Mouse (Mus musculus) MEL (cell line): Measurements from ENCODE around the gene Ssx2ip. TPM values are rescaled to one million over a fixed set of nuclear protein-coding genes. Genes with fewer than 3 reads are reported as not detected.

ENCODE experiments used
- DNase-seq: peaks from one replicate; pipeline ENCODE4 v3.0.0; 2011; ENCODE audit warnings: low read depth, low spot score
- H3K27ac ChIP-seq: 2 replicates; pipeline ENCODE4 v1.5.1; 2012; ENCODE audit warnings: low read depth, mild to moderate bottlenecking, control low read depth, low read length, moderate library complexity; ENCODE audit not compliant: control insufficient read depth
- H3K27me3 ChIP-seq, 2 experiments: fragments of 150-350 bp in 1 of 2; sonication (generic) in 1 of 2; 2 replicates each; pipeline ENCODE4 v1.6.1; 2012; ENCODE audit warnings: low read length in 2 of 2, mild to moderate bottlenecking in 2 of 2, improper control_type of control experiment in 1 of 2, moderate library complexity in 1 of 2; ENCODE audit not compliant: insufficient read depth in 2 of 2, control insufficient read depth in 1 of 2
- H3K36me3 ChIP-seq, 2 experiments: 2 replicates each; pipeline ENCODE4 v1.6.1; 2012 to 2014; ENCODE audit warnings: low read length in 2 of 2, improper control_type of control experiment in 1 of 2, inconsistent platforms in 1 of 2, mild to moderate bottlenecking in 1 of 2; ENCODE audit not compliant: insufficient read depth in 2 of 2, control insufficient read depth in 1 of 2
- H3K4me1 ChIP-seq, 2 experiments: fragments of 150-350 bp in 1 of 2; sonication (generic) in 1 of 2; 2 replicates each; pipeline ENCODE4 v1.6.1; 2012; ENCODE audit warnings: low read length in 2 of 2, improper control_type of control experiment in 1 of 2, mild to moderate bottlenecking in 1 of 2; ENCODE audit not compliant: insufficient read depth in 2 of 2, control insufficient read depth in 1 of 2
- H3K4me3 ChIP-seq, 2 experiments: fragments of 150-350 bp in 1 of 2; sonication (generic) in 1 of 2; 2 replicates each; pipeline ENCODE4 v1.5.1; 2012; ENCODE audit warnings: low read depth in 2 of 2, low read length in 2 of 2, mild to moderate bottlenecking in 2 of 2, moderate library complexity in 2 of 2, control low read depth in 1 of 2, improper control_type of control experiment in 1 of 2; ENCODE audit not compliant: control insufficient read depth in 1 of 2, insufficient read depth in 1 of 2
- H3K79me2 ChIP-seq: 2 replicates; pipeline ENCODE4 v1.6.1; 2012; ENCODE audit warnings: mild to moderate bottlenecking, low read length, moderate library complexity; ENCODE audit not compliant: control insufficient read depth, poor library complexity, insufficient read depth
- H3K9ac ChIP-seq: 2 replicates; pipeline ENCODE4 v1.6.1; 2012; ENCODE audit warnings: low read depth, mild to moderate bottlenecking, control low read depth, low read length, moderate library complexity; ENCODE audit not compliant: control insufficient read depth, poor library complexity, severe bottlenecking
- H3K9me3 ChIP-seq: fragments of 150-350 bp; sonication (generic); replicated peaks from 2 replicates; pipeline ENCODE4 v1.6.1; 2012; ENCODE audit warnings: mild to moderate bottlenecking, low read length, improper control_type of control experiment, moderate library complexity; ENCODE audit not compliant: insufficient read depth
- CHD1 ChIP-seq: IDR thresholded peaks from 2 replicates; pipeline ENCODE4 v1.6.1; 2012; ENCODE audit warnings: low read depth, mild to moderate bottlenecking, inconsistent platforms, low read length, improper control_type of control experiment
- CHD2 ChIP-seq: IDR thresholded peaks from 2 replicates; pipeline ENCODE4 v1.6.1; 2011; ENCODE audit warnings: low read length, improper control_type of control experiment
- CTCF ChIP-seq, 3 experiments: IDR thresholded peaks in 2 of 3; conservative IDR thresholded peaks in 1 of 3; 2 replicates each; pipeline ENCODE4 v1.5.1; 2011 to 2012; ENCODE audit warnings: low read length in 3 of 3, low read depth in 2 of 3, mild to moderate bottlenecking in 2 of 3, improper control_type of control experiment in 1 of 3, inconsistent platforms in 1 of 3, mixed read lengths in 1 of 3, moderate library complexity in 1 of 3; ENCODE audit not compliant: control insufficient read depth in 1 of 3, insufficient read depth in 1 of 3, poor library complexity in 1 of 3, severe bottlenecking in 1 of 3
- EP300 ChIP-seq, 2 experiments: IDR thresholded peaks; 2 replicates each; pipeline ENCODE4 v1.6.1; 2011; ENCODE audit warnings: improper control_type of control experiment in 2 of 2, low read length in 2 of 2, low read depth in 1 of 2, mild to moderate bottlenecking in 1 of 2
- GABPA ChIP-seq: IDR thresholded peaks from 2 replicates; pipeline ENCODE4 v1.6.1; 2012; ENCODE audit warnings: low read depth, mild to moderate bottlenecking, inconsistent platforms, low read length, improper control_type of control experiment, moderate library complexity
- HCFC1 ChIP-seq: IDR thresholded peaks from 2 replicates; pipeline ENCODE4 v1.6.1; 2012; ENCODE audit warnings: low read depth, mild to moderate bottlenecking, inconsistent platforms, low read length, improper control_type of control experiment, moderate library complexity
- MAFK ChIP-seq: IDR thresholded peaks from 2 replicates; pipeline ENCODE4 v1.6.1; 2011; ENCODE audit warnings: low read depth, mild to moderate bottlenecking, low read length, improper control_type of control experiment, borderline replicate concordance
- MEF2A ChIP-seq: IDR thresholded peaks from 2 replicates; pipeline ENCODE4 v1.6.1; 2014; ENCODE audit warnings: low read depth, mild to moderate bottlenecking, inconsistent platforms, low read length, improper control_type of control experiment; ENCODE audit not compliant: poor library complexity, insufficient replicate concordance, severe bottlenecking; ENCODE audit errors: extremely low read depth
- NELFE ChIP-seq: IDR thresholded peaks from 2 replicates; pipeline ENCODE4 v1.6.1; 2011; ENCODE audit warnings: low read depth, low read length, improper control_type of control experiment
- POLR2AphosphoS2 ChIP-seq: IDR thresholded peaks from 2 replicates; pipeline ENCODE4 v1.6.1; 2011; ENCODE audit warnings: low read length, improper control_type of control experiment
- RAD21 ChIP-seq: IDR thresholded peaks from 2 replicates; pipeline ENCODE4 v1.6.1; 2011; ENCODE audit warnings: mild to moderate bottlenecking, low read depth, low read length, improper control_type of control experiment
- RCOR1 ChIP-seq: IDR thresholded peaks from 2 replicates; pipeline ENCODE4 v1.6.1; 2012; ENCODE audit warnings: low read depth, mild to moderate bottlenecking, inconsistent platforms, low read length, improper control_type of control experiment
- SIN3A ChIP-seq: IDR thresholded peaks from 2 replicates; pipeline ENCODE4 v1.6.1; 2012; ENCODE audit warnings: low read length, improper control_type of control experiment, inconsistent platforms
- TCF12 ChIP-seq: IDR thresholded peaks from 2 replicates; pipeline ENCODE4 v1.6.1; 2014; ENCODE audit warnings: low read depth, mild to moderate bottlenecking, inconsistent platforms, low read length, improper control_type of control experiment, moderate library complexity
- USF2 ChIP-seq, 2 experiments: IDR thresholded peaks; 2 replicates each; pipeline ENCODE4 v1.6.1; 2011 to 2012; ENCODE audit warnings: improper control_type of control experiment in 2 of 2, low read length in 2 of 2, borderline replicate concordance in 1 of 2, inconsistent platforms in 1 of 2, low read depth in 1 of 2, mild to moderate bottlenecking in 1 of 2; ENCODE audit not compliant: insufficient read depth in 1 of 2
- ZC3H11A ChIP-seq: IDR thresholded peaks from 2 replicates; pipeline ENCODE4 v1.6.1; 2012; ENCODE audit warnings: low read depth, mild to moderate bottlenecking, inconsistent platforms, low read length, improper control_type of control experiment
- ZKSCAN1 ChIP-seq: IDR thresholded peaks from 2 replicates; pipeline ENCODE4 v1.6.1; 2012; ENCODE audit warnings: low read depth, mild to moderate bottlenecking, inconsistent platforms, low read length, improper control_type of control experiment, moderate library complexity
- polyA plus RNA-seq, 2 experiments: library from polyadenylated mRNA; stranded (reverse) in 1 of 2; unstranded in 1 of 2; fragments of >175 nt in 1 of 2; fragments of >200 nt in 1 of 2; gene quantifications; 2 replicates each; pipeline versions ENCODE4 v1.2.1 to v1.2.4; 2012; ENCODE audit warnings: low replicate concordance in 2 of 2, low read depth in 1 of 2; ENCODE audit not compliant: insufficient read length in 2 of 2, insufficient read depth in 1 of 2, missing spikeins in 1 of 2
- total RNA-seq: library from RNA; depleted of rRNA; stranded (reverse); fragments of 300-350 nt; gene quantifications from 2 replicates; pipeline ENCODE4 v1.2.3, GENCODE M21; 2012

Gene Ssx2ip
- total and polyA plus RNA-seq, 3 experiments = 52.1 to 270 (median 70.0) TPM

- H3K9ac ChIP-seq = no peak overlapping the region
- DNase-seq = no peak
- H3K4me3 ChIP-seq = no peak overlapping the region
- TF ChIP-seq ZC3H11A (no peak), ZKSCAN1 (no peak), RAD21 (no peak), GABPA (no peak), HCFC1 (no peak)
- H3K9me3 ChIP-seq = no peaks in the 10 kb centered on the region
- no peak overlapping the region for H3K27ac ChIP-seq
- no peaks in the 10 kb centered on the region for H3K4me1 ChIP-seq
- peaks cover 0 to 4% of the 10 kb centered on the region in 2 experiments; a peak in 2 of 4 replicates for H3K27me3 ChIP-seq
- H3K79me2 ChIP-seq = no peaks in the 10 kb centered on the region
- no peaks in the 10 kb centered on the region for H3K36me3 ChIP-seq
Measured at GRCm38 (mm10) chr3:146374596-146375175, 29.8 kb upstream of the Ssx2ip start.

- H3K4me1 ChIP-seq = no peaks in the 10 kb centered on the region
Measured at GRCm38 (mm10) chr3:146375224-146375657, 29.2 kb upstream of the Ssx2ip start.

GRCm38 (mm10) chr3:146376337-146377130 is 27.9 kb upstream of the Ssx2ip start:
- H3K9ac ChIP-seq = no peak overlapping the region
- H3K79me2 ChIP-seq = no peaks in the 10 kb centered on the region
- TF ChIP-seq MEF2A = no peak
- no peak for TF ChIP-seq CHD2
- no peak for TF ChIP-seq USF2 (IDR thresholded peaks at IDR 0.05; ENCODE audit: borderline replicate concordance in 1 of 2, insufficient read depth in 1 of 2, low read depth in 1 of 2, low read length in 2 of 2)
- TF ChIP-seq CTCF (IDR thresholded peaks at IDR 0.05 in 2 of 3, conservative IDR thresholded peaks at IDR 0.05 in 1 of 3; ENCODE audit: control insufficient read depth in 1 of 3, insufficient read depth in 1 of 3, low read depth in 2 of 3, low read length in 3 of 3, poor library complexity in 1 of 3, severe bottlenecking in 1 of 3) = no peak
- H3K4me3 ChIP-seq = no peak overlapping the region
- peaks cover 0 to 4% of the 10 kb centered on the region in 2 experiments; a peak in 1 of 4 replicates for H3K27me3 ChIP-seq
- no peaks in the 10 kb centered on the region for H3K4me1 ChIP-seq
- no peaks in the 10 kb centered on the region for H3K36me3 ChIP-seq
- no peaks in the 10 kb centered on the region for H3K9me3 ChIP-seq
- H3K27ac ChIP-seq = no peak overlapping the region
- no peak for DNase-seq

More at GRCm38 (mm10) chr3:146375224-146375657, 29.2 kb upstream of the Ssx2ip start:
- Histone ChIP-seq H3K79me2 (no peaks in the 10 kb centered on the region), H3K4me3 (no peak overlapping the region), H3K27me3 (peaks cover 0 to 4% of the 10 kb centered on the region in 2 experiments; a peak in 2 of 4 replicates), H3K36me3 (no peaks in the 10 kb centered on the region), H3K9ac (no peak overlapping the region), H3K9me3 (no peaks in the 10 kb centered on the region), H3K27ac (no peak overlapping the region)
- DNase-seq = no peak
- TF ChIP-seq TCF12 (no peak), ZKSCAN1 (no peak), EP300 (IDR thresholded peaks at IDR 0.05; ENCODE audit: low read depth in 1 of 2, low read length in 2 of 2) (no peak), USF2 (IDR thresholded peaks at IDR 0.05; ENCODE audit: borderline replicate concordance in 1 of 2, insufficient read depth in 1 of 2, low read depth in 1 of 2, low read length in 2 of 2) (no peak), RAD21 (no peak), ZC3H11A (no peak), RCOR1 (no peak), POLR2AphosphoS2 (no peak), NELFE (no peak), MAFK (no peak), SIN3A (no peak), CHD1 (no peak)
